Mouse (Mus musculus) heart, embryonic 14.5 days (tissue): ENCODE results near the gene Npm1. TPM values are rescaled to one million over a fixed set of nuclear protein-coding genes. Genes with fewer than 3 reads are reported as not detected.

Experiments
- ATAC-seq: fragments of 200-750 bp; cut with Nextera tagmentation; 2 replicates; pipeline ENCODE4 v1.8.0; 2017; ENCODE audit warnings: low read depth, moderate TSS enrichment; ENCODE audit not compliant: insufficient number of reproducible peaks, insufficient read depth, low FRiP score
- H3K27ac ChIP-seq, 2 experiments: fragments of 200-500 bp in 1 of 2; fragments of 300-500 bp in 1 of 2; sonication (generic) in 1 of 2; replicated peaks in 1 of 2; 2 replicates each; pipeline ENCODE4 v1.5.1; 2012 to 2014; ENCODE audit warnings: low read depth in 2 of 2, low read length in 2 of 2, control low read depth in 1 of 2, mild to moderate bottlenecking in 1 of 2, mixed read lengths in 1 of 2; ENCODE audit not compliant: control insufficient read depth in 1 of 2, insufficient read depth in 1 of 2
- H3K27me3 ChIP-seq: fragments of 300-500 bp; sonication (generic); 2 replicates; pipeline ENCODE4 v1.6.1; 2014; ENCODE audit warnings: mild to moderate bottlenecking, low read length, control low read depth; ENCODE audit not compliant: control insufficient read depth, insufficient read depth
- H3K36me3 ChIP-seq: fragments of 300-500 bp; sonication (generic); 2 replicates; pipeline ENCODE4 v1.6.1; 2014; ENCODE audit warnings: mild to moderate bottlenecking, control low read depth, low read length, mixed read lengths; ENCODE audit not compliant: control insufficient read depth, insufficient read depth
- H3K4me1 ChIP-seq, 2 experiments: fragments of 200-500 bp in 1 of 2; fragments of 300-500 bp in 1 of 2; sonication (generic) in 1 of 2; 2 replicates each; pipeline ENCODE4 v1.6.1; 2012 to 2014; ENCODE audit warnings: low read length in 2 of 2, control low read depth in 1 of 2, mixed read lengths in 1 of 2; ENCODE audit not compliant: control insufficient read depth in 2 of 2, insufficient read depth in 2 of 2
- H3K4me2 ChIP-seq: fragments of 300-500 bp; sonication (generic); 2 replicates; pipeline ENCODE4 v1.6.1; 2014; ENCODE audit warnings: mild to moderate bottlenecking, low read length
- H3K4me3 ChIP-seq, 2 experiments: fragments of 200-500 bp in 1 of 2; fragments of 300-500 bp in 1 of 2; sonication (generic) in 1 of 2; 2 replicates each; pipeline ENCODE4 v1.5.1; 2012 to 2014; ENCODE audit warnings: low read length in 2 of 2, mild to moderate bottlenecking in 2 of 2, control low read depth in 1 of 2, low read depth in 1 of 2, moderate library complexity in 1 of 2; ENCODE audit not compliant: control insufficient read depth in 1 of 2, insufficient read depth in 1 of 2
- H3K9ac ChIP-seq: fragments of 300-500 bp; sonication (generic); 2 replicates; pipeline ENCODE4 v1.6.1; 2014; ENCODE audit warnings: mild to moderate bottlenecking, low read length
- H3K9me3 ChIP-seq: fragments of 300-500 bp; sonication (generic); 2 replicates; pipeline ENCODE4 v1.6.1; 2016; ENCODE audit warnings: low read length, control low read depth; ENCODE audit not compliant: control insufficient read depth
- WGBS: fragments of 180-500 bp; shearing (Covaris S2); extraction: QIAGEN DNeasy Blood & Tissue Kit; methylation state at CpG from one replicate; pipeline ENCODE4 v1.1.7; 2014; 5-methylcytosine and 5-hydroxymethylcytosine counted together
- polyA plus RNA-seq: library from polyadenylated mRNA; unstranded; fragments of >200 nt; fragmentation: Nextera tagmentation; extraction: Ambion mirVana; gene quantifications from 2 replicates; pipeline ENCODE4 v1.2.1, GENCODE M21; 2014

The Npm1 gene
- polyA plus RNA-seq, 1 experiment from 2014 or later: 517 TPM

DNA sequence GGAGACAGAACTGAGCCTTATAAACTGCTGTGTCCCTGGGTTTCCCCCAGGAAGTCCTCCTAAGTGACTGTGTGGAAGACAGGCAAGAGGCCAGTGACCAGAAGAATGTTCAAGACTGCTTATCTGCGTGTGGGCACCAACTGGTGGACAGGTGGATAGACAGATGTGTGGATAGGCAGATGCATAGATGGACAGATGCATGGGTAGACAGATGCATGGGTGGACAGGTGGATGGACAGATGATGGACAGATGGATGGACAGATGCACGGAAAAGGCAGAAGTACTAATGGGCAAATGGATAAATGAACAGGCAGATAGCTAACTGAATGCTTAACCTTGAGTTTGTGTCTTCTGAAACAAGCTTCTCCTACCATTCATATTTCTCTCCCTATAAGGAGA, 52.9 kb downstream of the Npm1 start:
- peaks cover 6% of the 10 kb centered on the region; the same call in 1 of the 2 replicates for H3K27me3 ChIP-seq
- ATAC-seq: no peak
- no peak overlapping the region for H3K4me2 ChIP-seq
- H3K4me3 ChIP-seq: no peak overlapping the region
- H3K36me3 ChIP-seq: no peaks in the 10 kb centered on the region
- 63% methylated on average over 2 of the region's 2 CpGs for WGBS
- no peak overlapping the region for H3K27ac ChIP-seq
- H3K9ac ChIP-seq: no peak overlapping the region
- H3K4me1 ChIP-seq: peaks cover 3% of the 10 kb centered on the region in 2 experiments; a peak in 2 of 4 replicates
- no peaks in the 10 kb centered on the region for H3K9me3 ChIP-seq

DNA sequence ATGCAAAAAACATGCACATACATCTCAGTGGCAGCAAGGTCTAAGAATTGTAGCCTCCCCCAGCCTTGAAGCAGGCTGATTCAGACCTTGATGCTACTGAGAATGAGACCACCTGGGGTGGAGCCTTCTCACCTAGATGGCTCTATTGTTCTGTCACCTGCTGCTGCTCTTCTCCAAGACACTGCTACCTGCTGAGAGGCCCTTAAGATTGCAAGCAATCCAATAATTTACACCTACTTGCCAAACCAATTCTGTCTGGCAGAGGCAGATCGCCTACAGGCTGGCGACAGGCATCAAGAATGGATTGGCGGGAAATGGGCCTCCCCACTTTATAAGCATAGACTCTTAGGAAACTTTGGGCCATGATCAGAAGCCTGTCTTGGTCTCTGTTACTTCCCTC, 55.5 kb downstream of the Npm1 start:
- H3K4me3 ChIP-seq: no peak overlapping the region
- no peak overlapping the region for H3K9ac ChIP-seq
- no peaks in the 10 kb centered on the region for H3K9me3 ChIP-seq
- WGBS: 36% methylated on average over 3 of the region's 3 CpGs
- ATAC-seq: no peak
- H3K4me2 ChIP-seq: no peak overlapping the region
- H3K27ac ChIP-seq: no peak overlapping the region
- H3K4me1 ChIP-seq: peaks cover 5 to 8% of the 10 kb centered on the region in 2 experiments; a peak in 3 of 4 replicates
- peaks cover 6% of the 10 kb centered on the region; the same call in 1 of the 2 replicates for H3K27me3 ChIP-seq
- no peaks in the 10 kb centered on the region for H3K36me3 ChIP-seq

DNA sequence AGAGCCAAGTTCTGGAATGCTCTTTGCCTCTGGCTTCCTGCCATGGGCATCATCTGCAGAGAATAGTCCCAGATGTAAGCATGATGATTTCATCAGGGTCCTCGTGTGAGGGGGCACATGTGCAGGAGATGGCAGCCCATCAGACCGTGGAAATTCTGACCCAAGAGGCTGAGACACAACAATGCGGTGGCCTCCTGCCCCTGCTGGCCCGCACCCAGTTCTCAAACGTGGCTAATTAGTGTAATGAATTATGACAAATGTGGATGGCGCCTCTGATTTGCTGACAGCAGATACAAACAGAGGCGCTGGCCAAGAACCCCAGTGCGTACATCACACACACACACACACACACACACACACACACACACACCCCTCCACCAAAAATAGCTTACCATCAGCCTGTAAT, 58.1 kb downstream of the Npm1 start:
- Histone ChIP-seq H3K4me3 (no peak overlapping the region), H3K9ac (no peak overlapping the region), H3K36me3 (no peaks in the 10 kb centered on the region), H3K4me1 (peaks cover 8 to 10% of the 10 kb centered on the region in 2 experiments), H3K4me2 (no peak overlapping the region), H3K27ac (no peak overlapping the region), H3K27me3 (no peaks in the 10 kb centered on the region), H3K9me3 (no peaks in the 10 kb centered on the region)
- 0 out of 2 replicates have a peak, but pooled peaks have one; percentile 41 for ATAC-seq
- WGBS: 47% methylated on average over 8 of the region's 8 CpGs

DNA sequence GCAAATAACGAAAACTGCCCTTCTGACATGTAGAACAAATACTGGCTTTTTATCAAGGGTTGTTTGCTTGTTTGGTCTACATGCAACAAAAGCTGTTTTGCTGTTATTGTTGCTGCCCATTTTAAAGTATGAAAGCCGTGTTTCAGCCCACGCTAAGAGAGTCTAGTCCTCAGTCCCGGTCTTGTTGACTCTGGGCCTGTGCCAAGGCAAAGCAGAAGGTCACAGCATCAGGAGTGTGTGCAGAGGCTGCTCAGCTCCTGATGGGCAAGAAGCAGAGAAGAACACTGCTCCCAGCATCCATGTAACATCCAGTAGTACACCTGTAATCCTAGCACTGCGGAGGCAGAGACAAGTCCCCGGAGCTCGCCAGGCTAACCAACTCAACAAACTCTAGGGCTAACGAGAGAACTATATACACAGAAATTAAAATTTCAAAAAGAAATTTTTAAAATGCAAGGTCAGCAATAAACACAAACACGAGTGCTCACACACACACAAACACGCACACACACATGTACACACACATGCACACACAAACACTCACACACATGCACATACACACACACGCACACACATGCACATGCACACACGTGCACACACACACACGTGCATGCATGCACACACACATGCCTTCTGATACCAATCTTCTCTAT, 59.6 kb downstream of the Npm1 start:
- Histone ChIP-seq H3K4me1 (peaks cover 8 to 10% of the 10 kb centered on the region in 2 experiments), H3K36me3 (no peaks in the 10 kb centered on the region), H3K27me3 (no peaks in the 10 kb centered on the region), H3K9ac (no peak overlapping the region), H3K4me3 (no peak overlapping the region), H3K4me2 (no peak overlapping the region), H3K27ac (no peak overlapping the region), H3K9me3 (no peaks in the 10 kb centered on the region)
- 82% methylated on average over 13 of the region's 13 CpGs for WGBS
- no peak for ATAC-seq

Other genes starting within 250 kb of the Npm1 start
- 7.9 and 9.5 TPM in 2 replicates for gene Fgf18, start 15.8 kb downstream of the Npm1 start, polyA plus RNA-seq
- 0.18 TPM in 1 of 2 replicates, not detected in the other for gene Tlx3, start 40.4 kb upstream of the Npm1 start, polyA plus RNA-seq
- not detected in 2 replicates for gene Gm12117, start 113.5 kb upstream of the Npm1 start, polyA plus RNA-seq